Mouse (Mus musculus) heart, adult 2 months (tissue): ENCODE data around the gene Sh2b1. TPM values are rescaled to one million over a fixed set of nuclear protein-coding genes. Genes with fewer than 3 reads are reported as not detected.

ENCODE experiments used
- DNase-seq, 2 experiments: peaks; one replicate each; pipeline ENCODE4 v3.0.0; 2021
- H3K27ac ChIP-seq: fragments of 200-600 bp; 2 replicates; pipeline ENCODE4 v1.8.1; 2022
- H3K27me3 ChIP-seq: fragments of 200-500 bp; 2 replicates; pipeline ENCODE4 v1.6.1; 2012; ENCODE audit warnings: mild to moderate bottlenecking, low read length, inconsistent platforms, mixed read lengths; ENCODE audit not compliant: control insufficient read depth, insufficient read depth
- H3K36me3 ChIP-seq: fragments of 200-500 bp; 2 replicates; pipeline ENCODE4 v1.6.1; 2012; ENCODE audit warnings: low read length, inconsistent platforms; ENCODE audit not compliant: control insufficient read depth, insufficient read depth
- H3K4me1 ChIP-seq: fragments of 200-500 bp; 2 replicates; pipeline ENCODE4 v1.6.1; 2011; ENCODE audit warnings: low read length; ENCODE audit not compliant: control insufficient read depth, insufficient read depth
- H3K4me3 ChIP-seq: fragments of 200-600 bp; 2 replicates; pipeline ENCODE4 v1.8.1; 2022
- H3K79me2 ChIP-seq: fragments of 200-500 bp; replicated peaks from 2 replicates; pipeline ENCODE4 v1.6.1; 2012; ENCODE audit warnings: mild to moderate bottlenecking, inconsistent platforms, low read length, moderate library complexity, mixed read lengths; ENCODE audit not compliant: control insufficient read depth, insufficient read depth
- H3K9ac ChIP-seq: fragments of 200-500 bp; 2 replicates; pipeline ENCODE4 v1.6.1; 2012; ENCODE audit warnings: low read depth, mild to moderate bottlenecking, control low read depth, inconsistent platforms, low read length, mixed read lengths
- CTCF ChIP-seq: fragments of 200-600 bp; IDR thresholded peaks from 2 replicates; pipeline ENCODE4 v1.8.1; 2022; ENCODE audit warnings: antibody characterized with exemption, mild to moderate bottlenecking, moderate library complexity
- EP300 ChIP-seq: fragments of 200-500 bp; IDR thresholded peaks from 2 replicates; pipeline ENCODE4 v1.6.1; 2011; ENCODE audit warnings: low read depth, low read length, control low read depth; ENCODE audit not compliant: insufficient read depth
- POLR2A ChIP-seq: fragments of 200-500 bp; IDR thresholded peaks from 2 replicates; pipeline ENCODE4 v1.6.1; 2011; ENCODE audit warnings: mild to moderate bottlenecking, low read depth, low read length, control low read depth; ENCODE audit not compliant: insufficient read depth
- WGBS: fragments of 180-500 bp; shearing (Covaris S2); methylation state at CpG from one replicate; pipeline ENCODE4 v1.1.7; 2018; 5-methylcytosine and 5-hydroxymethylcytosine counted together
- intact Hi-C: fragments of 180-260 bp; cut with DNase I; formaldehyde crosslinking; loops from one replicate; pipeline ENCODE4 v1.15.1; 2025
- polyA plus RNA-seq: library from polyadenylated mRNA; depleted of rRNA; stranded (reverse); fragments of >200 nt; gene quantifications from 2 replicates; pipeline ENCODE4 v1.2.3, GENCODE M21; 2012
- total RNA-seq, 2 experiments: library from RNA; stranded (reverse); gene quantifications; 2 replicates each; pipeline ENCODE4 v1.2.3; 2021

The Sh2b1 gene
- total and polyA plus RNA-seq, 3 experiments: 42.5 to 58.2 (median 46.1) TPM

DNA sequence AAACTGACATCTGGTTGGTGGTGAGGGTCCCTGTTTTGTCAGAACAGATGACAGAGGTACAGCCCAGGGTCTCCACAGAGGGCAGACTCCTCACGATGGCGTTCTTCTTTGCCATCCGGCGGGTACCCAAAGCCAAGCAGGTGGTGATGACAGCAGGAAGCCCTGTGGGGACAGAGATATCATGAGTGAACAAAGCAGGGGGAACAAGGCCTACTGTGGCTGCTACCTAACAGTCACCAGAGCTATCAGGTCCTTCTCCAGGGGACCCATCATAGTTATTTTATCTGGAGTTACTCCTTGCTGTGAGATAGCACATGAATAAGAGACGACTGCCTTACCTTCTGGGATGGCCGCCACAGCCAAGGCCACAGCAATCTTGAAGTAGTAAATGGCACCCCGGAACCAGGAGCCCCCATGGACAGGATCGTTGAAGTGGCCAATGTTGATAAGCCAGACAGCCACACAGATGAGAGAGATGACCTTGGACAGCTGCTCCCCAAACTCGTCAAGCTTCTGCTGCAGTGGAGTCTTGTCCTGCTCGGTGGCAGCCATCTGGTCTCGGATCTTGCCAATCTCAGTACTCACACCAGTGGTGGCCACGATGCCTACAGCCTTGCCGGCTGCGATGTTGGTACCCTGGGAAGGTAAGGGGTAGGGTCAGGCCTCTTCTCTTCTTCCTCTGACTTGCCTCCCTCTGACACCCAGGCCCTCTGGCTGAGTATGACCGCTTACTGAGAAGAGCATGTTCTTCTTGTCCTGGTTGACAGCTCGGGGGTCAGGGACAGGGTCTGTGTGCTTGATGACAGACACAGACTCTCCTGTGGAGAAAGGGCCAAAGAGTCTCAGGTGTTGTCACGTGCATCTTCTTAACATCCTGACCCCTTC is 18.6 kb downstream of the Sh2b1 start:
- Histone ChIP-seq H3K79me2 (no peaks in the 10 kb centered on the region), H3K27me3 (no peaks in the 10 kb centered on the region), H3K4me1 (peaks cover 1% of the 10 kb centered on the region; the same call in 1 of the 2 replicates), H3K4me3 (no peak overlapping the region), H3K9ac (no peak overlapping the region), H3K27ac (no peak overlapping the region), H3K36me3 (no peaks in the 10 kb centered on the region)
- WGBS: 77% methylated on average over 17 of the region's 17 CpGs
- TF ChIP-seq POLR2A: no peak
- TF ChIP-seq CTCF: no peak
- TF ChIP-seq EP300: no peak
- no peak for DNase-seq
- intact Hi-C loops: no loop called here

DNA sequence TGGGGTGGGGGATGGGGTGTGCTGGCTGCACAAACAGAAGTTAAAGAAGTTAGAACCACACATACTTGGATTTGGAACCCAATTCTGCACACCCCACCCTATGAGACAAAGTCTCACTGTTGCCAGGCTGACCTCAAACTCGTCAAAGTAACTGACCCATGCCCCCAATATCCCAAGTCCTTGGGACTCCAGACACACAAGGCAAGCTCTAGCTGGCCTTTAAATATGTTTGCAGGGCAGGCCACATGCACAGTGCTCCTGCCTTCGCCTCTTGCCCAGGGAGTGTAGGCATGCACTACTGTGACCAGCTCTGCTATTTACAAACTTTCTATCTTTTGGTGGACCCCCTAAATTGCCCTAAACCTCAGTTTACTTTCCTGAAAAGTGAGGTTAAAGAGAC is 20.0 kb downstream of the Sh2b1 start:
- DNase-seq: no peak
- WGBS: 79% methylated on average over 2 of the region's 2 CpGs
- TF ChIP-seq EP300 (no peak), POLR2A (no peak), CTCF (no peak)
- Histone ChIP-seq H3K27me3 (no peaks in the 10 kb centered on the region), H3K79me2 (no peaks in the 10 kb centered on the region), H3K27ac (no peak overlapping the region), H3K4me1 (peaks cover 1% of the 10 kb centered on the region; the same call in 1 of the 2 replicates), H3K36me3 (no peaks in the 10 kb centered on the region), H3K9ac (no peak overlapping the region), H3K4me3 (no peak overlapping the region)
- intact Hi-C loops: no loop called here

DNA sequence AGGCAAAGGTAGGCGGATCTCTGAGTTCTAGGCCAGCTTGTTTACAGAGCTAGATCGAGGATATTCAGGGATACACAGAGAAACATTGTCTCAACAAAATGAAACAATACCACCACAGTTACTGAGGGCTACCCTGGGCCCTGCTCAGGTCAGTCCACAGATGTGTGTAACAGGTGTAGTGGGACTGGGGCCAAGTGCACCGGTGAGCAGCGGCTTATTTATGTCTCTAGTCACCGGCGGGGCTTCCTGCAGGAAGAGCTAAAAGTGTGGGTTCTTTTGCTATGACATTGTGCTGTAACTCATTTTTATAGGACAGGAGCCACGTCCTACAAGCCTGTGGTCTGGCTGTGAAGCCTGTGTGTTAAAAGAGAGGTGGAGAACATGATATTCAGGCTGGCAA is 21.4 kb downstream of the Sh2b1 start:
- intact Hi-C loops: no loop called here
- Histone ChIP-seq H3K27me3 (no peaks in the 10 kb centered on the region), H3K79me2 (no peaks in the 10 kb centered on the region), H3K9ac (no peak overlapping the region), H3K4me1 (peaks cover 1% of the 10 kb centered on the region; the same call in 1 of the 2 replicates), H3K27ac (no peak overlapping the region), H3K4me3 (no peak overlapping the region), H3K36me3 (no peaks in the 10 kb centered on the region)
- no peak for TF ChIP-seq CTCF
- TF ChIP-seq POLR2A: no peak
- no peak for TF ChIP-seq EP300
- 37% methylated on average over 7 of the region's 7 CpGs for WGBS
- no peak for DNase-seq

DNA sequence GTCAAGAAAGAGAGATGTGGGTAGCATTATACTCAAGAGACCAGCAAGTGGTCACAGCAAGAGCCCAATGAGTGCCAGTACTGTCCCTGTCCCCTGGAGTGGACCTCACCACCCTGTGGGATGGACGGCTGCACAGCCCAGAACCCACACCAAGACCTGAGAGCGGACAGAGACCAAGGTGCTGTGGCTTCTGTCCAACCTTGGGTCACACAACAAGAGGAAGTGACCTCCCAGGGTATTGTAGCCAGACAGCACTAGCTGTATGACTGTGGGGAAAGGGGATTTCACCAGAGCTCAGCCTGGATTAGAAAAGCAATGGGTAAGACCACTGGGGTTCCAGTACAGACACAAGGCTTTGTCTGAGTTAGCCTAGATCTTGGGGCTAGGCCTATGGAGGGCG is 23.0 kb downstream of the Sh2b1 start:
- Histone ChIP-seq H3K9ac (no peak overlapping the region), H3K4me1 (no peaks in the 10 kb centered on the region), H3K27me3 (no peaks in the 10 kb centered on the region), H3K79me2 (no peaks in the 10 kb centered on the region), H3K36me3 (no peaks in the 10 kb centered on the region), H3K4me3 (no peak overlapping the region), H3K27ac (no peak overlapping the region)
- no peak for DNase-seq
- WGBS: 90% methylated on average over 3 of the region's 3 CpGs
- TF ChIP-seq EP300: no peak
- intact Hi-C loops: no loop called here

DNA sequence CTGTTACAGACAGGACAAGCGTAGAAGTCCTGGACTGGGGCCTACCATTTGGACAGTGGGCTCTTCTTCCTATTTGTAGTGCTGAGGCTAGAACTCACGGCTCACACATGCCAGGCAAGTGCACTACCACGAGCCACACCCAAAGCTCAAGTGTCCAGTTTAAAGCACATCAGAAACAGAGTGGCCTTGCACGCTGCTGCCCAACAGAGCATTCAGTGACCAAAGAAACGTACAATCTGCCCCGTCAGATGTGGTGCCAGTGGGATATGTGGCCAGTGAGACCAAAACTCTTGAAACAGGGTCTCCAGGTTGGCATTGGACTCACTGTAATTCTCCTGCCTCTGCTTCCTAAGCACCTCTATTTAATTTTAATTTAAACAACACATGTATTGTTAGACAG is 24.6 kb downstream of the Sh2b1 start:
- no peak for DNase-seq
- Histone ChIP-seq H3K27me3 (no peaks in the 10 kb centered on the region), H3K9ac (no peak overlapping the region), H3K27ac (no peak overlapping the region), H3K36me3 (no peaks in the 10 kb centered on the region), H3K4me1 (no peaks in the 10 kb centered on the region), H3K79me2 (no peaks in the 10 kb centered on the region), H3K4me3 (no peak overlapping the region)
- intact Hi-C loops: no loop called here
- 85% methylated on average over 6 of the region's 6 CpGs for WGBS
- TF ChIP-seq EP300: no peak
- TF ChIP-seq POLR2A: no peak
- no peak for TF ChIP-seq CTCF

DNA sequence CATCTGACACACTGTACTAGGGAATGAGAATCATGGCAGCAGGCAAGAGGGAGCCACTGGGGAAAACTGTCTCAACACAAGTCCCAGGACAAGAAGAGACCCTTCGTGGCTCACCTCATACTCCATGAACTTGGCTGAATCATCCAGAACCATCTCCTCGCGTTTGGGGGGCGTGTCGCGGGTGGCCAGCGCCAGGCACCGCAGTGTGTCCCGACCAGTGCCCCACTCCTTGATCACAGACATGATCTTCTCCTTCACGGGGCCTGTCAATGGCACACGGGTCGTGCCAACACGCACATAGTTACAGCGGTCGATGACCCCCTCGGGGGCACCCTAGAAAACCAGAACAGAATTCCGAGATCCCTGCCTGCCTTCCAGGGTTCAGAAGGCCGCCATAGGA is 25.2 kb downstream of the Sh2b1 start:
- TF ChIP-seq EP300 (no peak), POLR2A (no peak), CTCF (no peak)
- Histone ChIP-seq H3K27me3 (no peaks in the 10 kb centered on the region), H3K27ac (no peak overlapping the region), H3K4me1 (no peaks in the 10 kb centered on the region), H3K9ac (no peak overlapping the region), H3K79me2 (no peaks in the 10 kb centered on the region), H3K4me3 (no peak overlapping the region), H3K36me3 (no peaks in the 10 kb centered on the region)
- no peak for DNase-seq
- WGBS: 88% methylated on average over 18 of the region's 18 CpGs
- intact Hi-C loops: no loop called here
